Mouse (Mus musculus) effector memory CD4-positive, alpha-beta T cell, adult 5 months (primary cell): ENCODE results near the gene Ilf2. TPM values are rescaled to one million over a fixed set of nuclear protein-coding genes. Genes with fewer than 3 reads are reported as not detected.

Experiments
- polyA plus RNA-seq: library from polyadenylated mRNA; unstranded; fragments of 100-300 nt; shearing (Covaris generic); gene quantifications from one replicate; pipeline ENCODE4 v1.2.1, GENCODE M21; 2017

The Ilf2 gene
- 84.0 TPM for polyA plus RNA-seq

GRCm38 (mm10) chr3:90475831-90476611, at the start of gene Ilf2:
Gene Ilf2, plus strand, starts transcription at chr3:90476126.

GRCm38 (mm10) chr3:90433381-90434020, 42.4 kb upstream of the Ilf2 start, which contains the start of gene Ints3:
Gene Ints3, minus strand, starts transcription at chr3:90433622.

DNA sequence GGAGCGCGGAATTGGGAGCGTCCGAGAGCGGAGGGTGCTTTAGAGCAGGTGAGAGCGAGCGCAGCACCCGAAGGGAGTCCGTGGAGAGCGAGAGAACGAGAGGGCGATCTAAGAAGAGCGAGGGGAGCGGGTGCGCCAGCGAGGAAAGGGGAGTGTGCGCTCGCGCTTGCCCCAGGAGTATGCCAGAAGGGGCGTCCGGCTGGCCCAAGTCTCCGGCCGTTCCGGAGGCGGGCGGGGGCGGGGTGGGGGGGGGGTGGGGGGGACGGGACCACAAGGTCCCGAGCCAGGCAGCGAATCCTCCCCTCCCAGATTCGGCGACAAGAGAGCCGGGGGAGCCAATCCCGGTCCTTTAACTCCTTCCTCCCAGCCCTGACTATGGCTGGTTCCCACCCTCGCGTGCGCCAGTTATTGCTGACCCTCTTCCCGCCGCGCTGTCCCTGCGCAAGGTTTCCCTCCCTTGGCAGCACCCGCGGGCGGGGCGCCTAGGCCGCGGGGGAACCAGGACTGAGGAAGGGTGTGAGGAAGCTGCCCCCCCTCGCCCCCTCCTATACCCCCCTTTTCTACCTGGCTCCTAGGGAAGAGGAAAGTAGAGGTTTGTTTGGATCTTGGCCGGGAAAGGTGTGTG, 10.1 kb upstream of the Ilf2 start, which contains the start of gene Npr1:
TSS of gene Npr1 (minus strand) at position 181 of the 625 bp plus-strand sequence.

GRCm38 (mm10) chr3:90490696-90491256, 14.8 kb downstream of the Ilf2 start, which contains the start of gene Snapin:
Gene Snapin, minus strand, starts transcription at chr3:90491033.

DNA sequence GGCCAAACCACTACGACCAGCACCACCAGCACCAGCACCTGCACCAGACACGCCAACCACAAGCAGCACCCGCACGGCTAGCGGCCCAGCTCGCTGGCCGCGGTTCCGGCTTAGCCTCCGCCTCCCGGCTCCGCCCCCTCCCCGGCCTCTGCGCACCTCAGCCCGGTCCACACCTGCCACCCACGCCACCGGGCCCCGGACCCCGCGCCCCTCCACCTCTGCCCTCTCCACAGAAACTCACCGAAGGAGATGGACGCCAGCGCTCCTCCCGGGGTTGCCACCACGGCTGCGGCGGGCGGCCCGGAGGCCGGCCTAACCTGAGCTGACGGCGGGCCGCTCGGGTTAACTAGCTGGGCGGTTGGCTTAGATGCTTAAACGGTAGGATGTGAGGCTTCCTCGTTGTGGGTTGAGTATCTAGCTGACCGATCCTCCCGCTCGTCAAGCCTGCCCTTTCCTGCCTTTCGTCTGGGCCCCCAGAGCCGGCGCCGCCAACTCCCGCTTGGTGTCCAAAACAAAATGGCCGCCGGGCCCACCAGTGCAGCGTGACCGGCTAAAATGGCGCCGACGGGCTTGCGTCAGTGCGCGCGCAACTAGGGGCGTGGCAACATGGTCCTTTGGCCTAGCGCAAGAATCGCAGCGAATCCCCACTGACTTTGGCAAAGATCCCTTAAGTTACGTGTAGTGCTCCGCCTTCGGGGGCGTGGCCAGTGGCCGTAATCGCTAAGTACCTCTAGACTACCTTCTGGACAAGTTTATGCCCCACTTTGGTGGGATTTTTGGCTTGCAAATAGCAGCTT, 33.2 kb downstream of the Ilf2 start, which contains the start of gene Chtop:
TSS of gene Chtop (minus strand) at position 549 of the 797 bp plus-strand sequence.

GRCm38 (mm10) chr3:90513796-90514590, 38.1 kb downstream of the Ilf2 start, which contains the start of the genes S100a1 and S100a13:
Gene S100a1, minus strand, starts transcription at chr3:90514392.
Gene S100a13, plus strand, starts transcription at chr3:90514435.

DNA sequence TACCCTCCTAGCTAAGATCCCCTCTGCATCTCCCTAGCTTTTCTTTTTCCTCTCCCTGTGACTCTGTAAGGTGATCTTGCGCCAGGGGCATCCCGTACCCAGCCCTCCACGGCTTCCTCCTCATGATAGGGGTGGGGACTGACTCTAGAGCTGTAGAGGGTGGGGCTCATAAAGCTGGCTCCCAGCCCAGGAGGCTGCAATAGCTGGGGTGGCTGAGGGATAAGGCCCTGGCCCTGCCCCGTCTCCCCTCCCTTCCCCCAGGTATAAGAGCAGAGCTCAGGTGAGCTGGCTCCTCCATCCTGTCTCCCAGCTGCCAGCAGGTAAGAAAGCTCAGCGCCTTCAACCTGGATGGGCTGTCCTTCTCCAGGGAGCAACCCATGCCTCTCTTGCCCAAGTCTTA, 50.7 kb downstream of the Ilf2 start, which contains the start of gene S100a14:
TSS of gene S100a14 (plus strand) at position 277 of the 400 bp plus-strand sequence.

DNA sequence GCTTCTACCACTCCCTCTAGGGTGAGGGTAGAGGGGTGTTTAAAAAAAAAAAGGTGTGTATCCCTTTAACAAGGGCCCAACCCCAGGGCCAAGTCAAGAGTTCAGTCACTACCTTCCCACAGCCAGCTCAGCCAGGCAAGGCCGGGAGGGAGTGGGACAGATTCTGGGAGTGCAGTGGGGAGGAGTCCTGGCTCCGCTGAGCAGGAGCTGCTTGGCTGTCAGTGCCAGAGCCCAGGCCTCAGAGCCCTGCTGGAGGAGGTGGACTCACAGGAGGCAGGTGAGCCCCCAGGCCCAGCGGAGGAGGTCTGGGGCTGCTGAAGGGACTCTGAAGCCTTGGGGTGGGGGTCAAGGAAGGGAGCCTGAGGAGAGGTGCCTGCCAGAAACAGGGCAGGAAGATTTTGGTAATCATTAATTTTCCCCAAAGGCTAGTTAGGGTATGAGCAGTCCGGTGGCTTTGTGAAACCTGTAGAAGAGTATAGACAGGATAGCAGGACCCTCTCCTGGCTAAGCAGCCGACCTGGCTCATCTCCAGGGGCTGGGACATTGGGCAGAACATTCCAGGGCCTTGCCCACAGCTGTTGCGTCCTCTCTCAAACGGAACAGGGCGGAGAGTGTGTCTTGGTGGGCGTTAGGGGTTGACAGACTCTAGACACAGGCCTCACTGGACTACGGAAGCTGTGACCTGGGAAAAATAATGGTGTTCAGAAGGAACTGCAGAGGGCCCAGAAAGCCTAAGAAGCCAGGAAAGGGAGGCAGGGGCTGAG, 61.4 kb downstream of the Ilf2 start, which contains the start of gene S100a16:
TSS of gene S100a16 (plus strand) at position 114 of the 764 bp plus-strand sequence.

Other genes with a start within 250 kb of the Ilf2 start
- gene Jtb, start 244.5 kb upstream of the Ilf2 start, polyA plus RNA-seq = 130 TPM
- gene Creb3l4, start 232.6 kb upstream of the Ilf2 start, polyA plus RNA-seq = not detected
- gene Slc39a1, start 228.0 kb upstream of the Ilf2 start, polyA plus RNA-seq = 1.9 TPM
- 116 TPM for gene Crtc2, start 222.0 kb upstream of the Ilf2 start, polyA plus RNA-seq
- gene Dennd4b, start 210.9 kb upstream of the Ilf2 start, polyA plus RNA-seq = 34.1 TPM
- gene Gatad2b, start 182.9 kb upstream of the Ilf2 start, polyA plus RNA-seq = 11.9 TPM
- gene Slc27a3, start 86.2 kb upstream of the Ilf2 start, polyA plus RNA-seq = not detected
- 18.6 TPM for gene Ints3, start 42.5 kb upstream of the Ilf2 start, polyA plus RNA-seq
- not detected for gene Npr1, start 10.3 kb upstream of the Ilf2 start, polyA plus RNA-seq
- gene Snapin, start 14.9 kb downstream of the Ilf2 start, polyA plus RNA-seq = 56.9 TPM
- gene Chtop, start 33.4 kb downstream of the Ilf2 start, polyA plus RNA-seq = 165 TPM
- 1.1 TPM for gene S100a1, start 38.3 kb downstream of the Ilf2 start, polyA plus RNA-seq
- 123 TPM for gene S100a13, start 38.3 kb downstream of the Ilf2 start, polyA plus RNA-seq
- gene S100a14, start 50.7 kb downstream of the Ilf2 start, polyA plus RNA-seq = not detected
- gene S100a16, start 61.1 kb downstream of the Ilf2 start, polyA plus RNA-seq = not detected
- gene S100a3, start 84.5 kb downstream of the Ilf2 start, polyA plus RNA-seq = 2.3 TPM
- not detected for gene S100a2, start 114.1 kb downstream of the Ilf2 start, polyA plus RNA-seq
- gene Gm42674, start 125.8 kb downstream of the Ilf2 start, polyA plus RNA-seq = not detected
- gene S100a4, start 127.6 kb downstream of the Ilf2 start, polyA plus RNA-seq = 279 TPM
- not detected for gene S100a5, start 132.4 kb downstream of the Ilf2 start, polyA plus RNA-seq
- 579 TPM for gene S100a6, start 136.8 kb downstream of the Ilf2 start, polyA plus RNA-seq
- 0.39 TPM for gene S100a7a, start 177.9 kb downstream of the Ilf2 start, polyA plus RNA-seq
- not detected for gene S100a8, start 192.9 kb downstream of the Ilf2 start, polyA plus RNA-seq
- not detected for gene S100a9, start 219.6 kb downstream of the Ilf2 start, polyA plus RNA-seq